Mouse (Mus musculus) stomach, postnatal 0 days (tissue): ENCODE data around the gene Tent5c. TPM values are rescaled to one million over a fixed set of nuclear protein-coding genes. Genes with fewer than 3 reads are reported as not detected.

Source experiments
- ATAC-seq: fragments of 200-750 bp; cut with Nextera tagmentation; 2 replicates; pipeline ENCODE4 v1.8.0; 2017; ENCODE audit not compliant: low FRiP score, low TSS enrichment
- DNase-seq: peaks from one replicate; pipeline ENCODE4 v3.0.0-alpha.2; 2016; ENCODE audit warnings: low spot score
- H3K27ac ChIP-seq: fragments of 300-500 bp; sonication (generic); replicated peaks from 2 replicates; pipeline ENCODE4 v1.5.1; 2014; ENCODE audit warnings: mild to moderate bottlenecking, control low read depth
- H3K27me3 ChIP-seq: fragments of 300-500 bp; sonication (generic); 2 replicates; pipeline ENCODE4 v1.6.1; 2014; ENCODE audit warnings: low read length; ENCODE audit not compliant: control insufficient read depth, insufficient read depth
- H3K36me3 ChIP-seq: fragments of 300-500 bp; sonication (generic); 2 replicates; pipeline ENCODE4 v1.6.1; 2014; ENCODE audit warnings: low read length, mixed read lengths; ENCODE audit not compliant: control insufficient read depth, insufficient read depth
- H3K4me1 ChIP-seq: fragments of 300-500 bp; sonication (generic); replicated peaks from 2 replicates; pipeline ENCODE4 v1.6.1; 2014; ENCODE audit warnings: antibody characterized with exemption; ENCODE audit not compliant: control insufficient read depth, insufficient read depth
- H3K4me2 ChIP-seq: fragments of 300-500 bp; sonication (generic); replicated peaks from 2 replicates; pipeline ENCODE4 v1.6.1; 2014; ENCODE audit warnings: low read depth, mild to moderate bottlenecking, control low read depth, moderate library complexity
- H3K4me3 ChIP-seq: fragments of 300-500 bp; sonication (generic); 2 replicates; pipeline ENCODE4 v1.5.1; 2014; ENCODE audit warnings: low read depth, low read length, control low read depth
- H3K9ac ChIP-seq: fragments of 300-500 bp; sonication (generic); 2 replicates; pipeline ENCODE4 v1.6.1; 2014; ENCODE audit warnings: mild to moderate bottlenecking, low read length, control low read depth, mixed read lengths
- H3K9me3 ChIP-seq: fragments of 300-500 bp; sonication (generic); 2 replicates; pipeline ENCODE4 v1.6.1; 2016; ENCODE audit warnings: low read length; ENCODE audit not compliant: control insufficient read depth
- CTCF ChIP-seq: IDR thresholded peaks from 2 replicates; pipeline ENCODE4 v1.5.1; 2016; ENCODE audit warnings: antibody characterized with exemption, low read depth, mild to moderate bottlenecking, moderate library complexity
- EP300 ChIP-seq: optimal IDR thresholded peaks from 2 replicates; pipeline ENCODE3; 2016; ENCODE audit warnings: antibody characterized with exemption
- WGBS: fragments of 180-500 bp; shearing (Covaris S2); extraction: QIAGEN DNeasy Blood & Tissue Kit; methylation state at CpG from one replicate; pipeline ENCODE4 v1.1.7; 2014; 5-methylcytosine and 5-hydroxymethylcytosine counted together
- polyA plus RNA-seq: library from polyadenylated mRNA; unstranded; fragments of >200 nt; fragmentation: Nextera tagmentation; extraction: Ambion mirVana; gene quantifications from 2 replicates; pipeline ENCODE4 v1.2.1, GENCODE M21; 2015

Gene Tent5c
- polyA plus RNA-seq, 1 experiment from 2014 or later, result 2.5 TPM

DNA sequence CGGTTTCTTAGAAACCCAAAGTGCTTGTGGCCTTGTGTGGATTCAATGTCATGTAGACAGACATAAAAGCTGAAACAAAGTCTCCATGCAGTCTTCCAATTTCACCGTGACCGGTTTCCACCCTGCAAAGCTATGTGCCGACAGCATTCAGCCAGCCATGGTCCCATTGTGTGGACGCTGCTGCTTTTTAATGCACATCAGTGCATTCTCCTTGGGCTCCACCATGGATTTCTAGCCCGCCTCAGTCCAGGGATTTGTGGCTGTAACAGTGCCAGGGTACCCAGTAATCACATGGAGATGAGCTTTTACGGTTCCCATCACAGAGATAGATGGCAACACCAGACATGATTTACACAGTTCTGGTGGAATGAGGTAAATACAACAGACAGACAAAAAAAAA is 14.6 kb downstream of the Tent5c start:
- TF ChIP-seq EP300 (no peak), CTCF (no peak)
- H3K4me2 ChIP-seq, result no peak overlapping the region

DNA sequence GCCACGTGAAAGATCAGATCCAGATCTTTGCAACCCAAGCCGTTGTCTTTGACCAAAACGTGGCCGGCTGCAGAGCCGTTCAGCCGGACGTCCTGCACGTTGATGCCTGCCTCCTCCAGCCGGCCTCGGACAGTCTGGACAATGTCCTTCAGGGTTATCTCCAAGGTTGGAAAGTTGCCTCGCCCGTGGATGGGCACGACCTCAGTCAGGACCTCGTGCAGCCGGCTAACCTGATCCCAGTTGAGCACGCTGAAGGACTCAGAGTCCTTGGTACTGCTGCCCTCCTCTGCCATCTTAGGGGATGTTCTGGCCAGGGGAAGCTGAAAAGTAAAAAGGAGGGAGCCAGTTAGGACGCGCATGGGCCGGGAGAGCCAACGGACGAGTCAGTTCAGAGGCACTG is 16.0 kb downstream of the Tent5c start:
- no peaks in the 10 kb centered on the region for H3K4me1 ChIP-seq
- H3K36me3 ChIP-seq, result 0 out of 2 replicates have a peak, but pooled peaks cover 3% of the 10 kb centered on the region
- no peaks in the 10 kb centered on the region for H3K9me3 ChIP-seq
- no peak overlapping the region for H3K27ac ChIP-seq
- no peak overlapping the region for H3K4me3 ChIP-seq
- no peak for ATAC-seq
- WGBS, result 88% methylated on average over 21 of the region's 21 CpGs
- H3K4me2 ChIP-seq, result no peak overlapping the region
- no peaks in the 10 kb centered on the region for H3K27me3 ChIP-seq
- TF ChIP-seq CTCF, result no peak
- TF ChIP-seq EP300, result no peak
- H3K9ac ChIP-seq, result no peak overlapping the region
- DNase-seq, result no peak

More for the DNA sequence above, 14.6 kb downstream of the Tent5c start:
- no peak overlapping the region for H3K4me3 ChIP-seq
- 0 out of 2 replicates have a peak, but pooled peaks cover 3% of the 10 kb centered on the region for H3K36me3 ChIP-seq
- no peak overlapping the region for H3K9ac ChIP-seq
- H3K4me1 ChIP-seq, result no peaks in the 10 kb centered on the region
- no peaks in the 10 kb centered on the region for H3K27me3 ChIP-seq
- DNase-seq (no peak), ATAC-seq (no peak)
- 77% methylated on average over 7 of the region's 7 CpGs for WGBS
- no peaks in the 10 kb centered on the region for H3K9me3 ChIP-seq
- H3K27ac ChIP-seq, result no peak overlapping the region

DNA sequence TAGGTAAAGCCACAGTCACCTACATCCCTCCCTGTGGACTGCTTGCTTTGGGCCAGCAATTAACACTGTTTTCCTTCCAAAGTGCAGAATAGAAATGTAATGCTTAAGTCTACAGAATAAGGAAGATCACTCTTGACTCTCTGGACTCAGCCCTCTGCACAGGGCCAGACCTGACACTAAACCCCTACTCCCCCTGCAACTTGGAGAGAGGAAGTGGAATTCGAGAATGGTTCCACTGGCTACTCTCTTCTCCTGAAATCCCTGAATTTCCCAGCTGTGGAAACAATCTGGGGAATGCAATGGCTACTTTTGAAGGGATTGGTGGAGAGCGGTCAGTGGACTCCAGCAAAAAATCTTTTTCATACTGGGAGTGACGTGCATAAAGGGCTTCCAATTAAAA is 18.2 kb downstream of the Tent5c start:
- no peak for ATAC-seq
- no peak for TF ChIP-seq EP300
- TF ChIP-seq CTCF, result no peak
- Histone ChIP-seq H3K27ac (no peak overlapping the region), H3K4me2 (no peak overlapping the region), H3K4me1 (no peaks in the 10 kb centered on the region), H3K36me3 (0 out of 2 replicates have a peak, but pooled peaks cover 3% of the 10 kb centered on the region), H3K27me3 (no peaks in the 10 kb centered on the region), H3K9me3 (no peaks in the 10 kb centered on the region), H3K9ac (no peak overlapping the region), H3K4me3 (no peak overlapping the region)
- 68% methylated on average over 3 of the region's 3 CpGs for WGBS
- DNase-seq, result no peak

DNA sequence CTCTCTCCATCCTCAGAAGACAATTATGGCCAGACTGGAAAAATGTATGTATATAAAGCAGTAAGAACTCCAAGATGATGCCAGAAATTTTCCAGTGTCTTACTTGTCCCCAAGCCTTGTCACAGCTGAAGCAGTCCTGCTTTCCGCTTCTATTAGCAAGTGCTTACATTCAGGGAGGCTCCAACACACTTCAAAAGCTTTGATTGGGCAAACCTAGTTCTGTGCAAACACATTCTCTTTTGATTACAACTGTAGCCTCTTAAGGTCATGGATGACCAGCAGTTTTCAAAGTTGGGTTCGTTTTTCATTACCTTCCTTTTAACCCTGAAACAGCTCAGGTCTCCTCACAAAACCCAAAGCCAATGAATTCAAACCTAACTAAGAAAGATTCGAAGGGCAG is 19.0 kb downstream of the Tent5c start:
- Histone ChIP-seq H3K4me3 (no peak overlapping the region), H3K4me1 (no peaks in the 10 kb centered on the region), H3K9ac (no peak overlapping the region), H3K4me2 (no peak overlapping the region), H3K27ac (no peak overlapping the region), H3K9me3 (no peaks in the 10 kb centered on the region), H3K36me3 (0 out of 2 replicates have a peak, but pooled peaks cover 3% of the 10 kb centered on the region), H3K27me3 (no peaks in the 10 kb centered on the region)
- WGBS, result 64% methylated on average over 3 of the region's 3 CpGs
- no peak for ATAC-seq
- DNase-seq, result no peak
- TF ChIP-seq EP300, result no peak
- TF ChIP-seq CTCF, result no peak

DNA sequence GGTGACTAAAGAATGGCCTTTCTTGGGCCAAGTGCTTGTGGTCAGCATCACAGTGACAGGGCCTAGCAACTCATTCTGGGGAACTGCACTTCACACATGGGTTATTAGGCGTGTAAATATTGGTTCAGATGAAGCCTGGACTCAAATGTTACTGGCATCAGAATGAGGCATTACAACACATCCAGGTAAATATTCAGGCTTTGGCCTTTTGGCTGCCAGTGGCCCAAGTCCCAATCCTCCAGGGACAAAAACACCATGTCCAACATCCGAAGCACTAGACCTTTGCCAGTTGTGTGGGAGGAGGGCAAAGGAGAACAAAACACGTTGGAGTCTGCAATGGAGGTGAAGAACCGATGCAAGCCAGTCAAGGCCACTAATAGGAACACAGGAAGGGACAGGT is 22.6 kb downstream of the Tent5c start:
- 76% methylated on average over 4 of the region's 4 CpGs for WGBS
- Histone ChIP-seq H3K36me3 (0 out of 2 replicates have a peak, but pooled peaks cover 3% of the 10 kb centered on the region), H3K27me3 (no peaks in the 10 kb centered on the region)

DNA sequence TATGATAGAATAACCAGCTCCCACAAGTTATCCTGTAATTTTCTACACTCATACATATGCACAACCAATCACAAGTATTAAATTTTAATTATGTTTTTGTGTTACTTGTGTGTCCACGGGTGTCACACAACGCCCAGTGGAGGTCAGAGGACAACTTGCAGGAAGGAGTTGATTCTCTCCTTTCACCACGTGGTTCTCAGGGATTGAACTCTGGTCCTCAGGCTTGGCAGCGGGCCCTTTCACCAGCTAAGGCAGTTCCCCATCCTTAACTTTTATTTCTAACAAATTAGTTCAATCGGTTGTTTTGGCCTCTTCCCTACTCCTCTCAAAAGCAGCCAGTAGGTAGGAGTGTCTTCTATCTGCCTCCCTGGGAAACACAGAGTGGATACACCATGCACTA is 24.5 kb downstream of the Tent5c start:
- 93% methylated on average over 5 of the region's 5 CpGs for WGBS
- Histone ChIP-seq H3K4me3 (no peak overlapping the region), H3K9ac (no peak overlapping the region), H3K36me3 (no peaks in the 10 kb centered on the region), H3K9me3 (no peaks in the 10 kb centered on the region), H3K4me2 (no peak overlapping the region), H3K27me3 (no peaks in the 10 kb centered on the region), H3K27ac (no peak overlapping the region), H3K4me1 (no peaks in the 10 kb centered on the region)
- TF ChIP-seq CTCF (no peak), EP300 (no peak)
- ATAC-seq, result no peak
- DNase-seq, result no peak

More for the DNA sequence above, 22.6 kb downstream of the Tent5c start:
- TF ChIP-seq CTCF (no peak), EP300 (no peak)
- DNase-seq (no peak), ATAC-seq (no peak)
- H3K27ac ChIP-seq, result no peak overlapping the region
- H3K9ac ChIP-seq, result no peak overlapping the region
- H3K4me1 ChIP-seq, result no peaks in the 10 kb centered on the region
- H3K4me3 ChIP-seq, result no peak overlapping the region
- no peak overlapping the region for H3K4me2 ChIP-seq
- no peaks in the 10 kb centered on the region for H3K9me3 ChIP-seq
